10 mouse cellular contexts compared by ENCODE assay signal in genomic region chr10:67182651-67183050, GRCm38 (mm10).
DNase-seq lines count a peak whose midpoint lies in the region; ATAC-seq and TF ChIP-seq lines count a peak whose summit lies in the region.
"Had no signal": no experiment of that assay in that cellular context is flagged by ENCODE, and none has a peak within 500 bp of the region (broad histone marks: within the 10 kb centered on the region; RNA-seq: fewer than 3 reads in every experiment).

No protein-coding gene starts in this region.

- no peak for DNase-seq in heart, postnatal 25 days (ENCODE audit: low spot score)
- DNase-seq in lung, postnatal 36 days, result peak; percentile 38
- no peak for DNase-seq in lung, adult 2 months
- peak; percentile 41 for DNase-seq in thymus, postnatal 25 days
- DNase-seq in adipocyte (ENCODE audit: low spot score), result no peak
- no peak for DNase-seq in frontal cortex, postnatal 14 days (ENCODE audit: low spot score in 2 of 2)
- DNase-seq: right cerebral cortex, postnatal 4 days had no signal

- peak overlapping the region; percentile 68 for H3K27ac ChIP-seq in heart, embryonic 12.5 days (ENCODE audit: poor library complexity, severe bottlenecking)
- H3K27ac ChIP-seq in liver, embryonic 12.5 days, result peak overlapping the region; percentile 77

- intact Hi-C loops in heart, postnatal 25 days (cut with DNase I), result loop anchor here (5.0 kb wide), 1 partner anchor 270 kb away; no protein-coding TSS in a partner anchor

- H3K27me3 ChIP-seq in heart, embryonic 12.5 days (replicated peaks), result no peaks in the 10 kb centered on the region
- H3K27me3 ChIP-seq in liver, embryonic 12.5 days (replicated peaks), result no peaks in the 10 kb centered on the region

- 44% methylated on average over 3 of the region's 3 CpGs for WGBS in heart, embryonic 12.5 days
- 46% methylated on average over 3 of the region's 3 CpGs for WGBS in lung, adult 2 months
- 23% methylated on average over 3 of the region's 3 CpGs for WGBS in liver, embryonic 12.5 days (ENCODE audit: insufficient replicate concordance)

- H3K4me1 ChIP-seq in heart, embryonic 12.5 days (replicated peaks), result peaks cover 5% of the 10 kb centered on the region
- H3K4me1 ChIP-seq in lung, adult 2 months (ENCODE audit: control insufficient read depth, insufficient read depth, low read length), result no peaks in the 10 kb centered on the region; the same call in none of the 2 replicates
- peaks cover 42% of the 10 kb centered on the region for H3K4me1 ChIP-seq in liver, embryonic 12.5 days

- no peak overlapping the region for H3K9ac ChIP-seq in heart, embryonic 12.5 days
- H3K9ac ChIP-seq in liver, embryonic 12.5 days, result no peak overlapping the region

- no peaks in the 10 kb centered on the region for H3K9me3 ChIP-seq in heart, embryonic 12.5 days (replicated peaks)
- no peaks in the 10 kb centered on the region for H3K9me3 ChIP-seq in liver, embryonic 12.5 days (replicated peaks)

- no peaks in the 10 kb centered on the region for H3K36me3 ChIP-seq in heart, embryonic 12.5 days
- H3K36me3 ChIP-seq in liver, embryonic 12.5 days, result no peaks in the 10 kb centered on the region

- no peak overlapping the region for H3K4me2 ChIP-seq in heart, embryonic 12.5 days
- H3K4me2 ChIP-seq in liver, embryonic 12.5 days, result peak overlapping the region; percentile 41

- no peak for ATAC-seq in heart, embryonic 12.5 days (ENCODE audit: insufficient number of reproducible peaks, low FRiP score)
- no peak for ATAC-seq in liver, embryonic 12.5 days

- H3K4me3 ChIP-seq in heart, embryonic 12.5 days, result no peak overlapping the region
- H3K4me3 ChIP-seq in lung, adult 2 months (replicated peaks; ENCODE audit: extremely low read depth, low read depth, low read length), result no peak overlapping the region
- no peak overlapping the region for H3K4me3 ChIP-seq in liver, embryonic 12.5 days
- H3K4me3 ChIP-seq: erythroblast, embryonic 14.5 days had no signal

- no peak for TF ChIP-seq CTCF in lung, adult 2 months (IDR thresholded peaks at IDR 0.05; ENCODE audit: insufficient read depth, low read length)

- TF ChIP-seq POLR2A in lung, adult 2 months (IDR thresholded peaks at IDR 0.05; ENCODE audit: borderline replicate concordance, extremely low read depth, low read depth, low read length), result no peak

Comparison
In these comparisons a context has a peak if more than half of its experiments do, and no peak if none do; other contexts are left out.
1. DNase-seq: peak in lung, postnatal 36 days (single experiment) and thymus, postnatal 25 days (single experiment); none in heart, postnatal 25 days (single experiment), lung, adult 2 months (single experiment), adipocyte (single experiment) and frontal cortex, postnatal 14 days (0 of 2).